Mouse (Mus musculus): ENCODE results near the gene 2210408I21Rik.

The 2210408I21Rik gene

DNA sequence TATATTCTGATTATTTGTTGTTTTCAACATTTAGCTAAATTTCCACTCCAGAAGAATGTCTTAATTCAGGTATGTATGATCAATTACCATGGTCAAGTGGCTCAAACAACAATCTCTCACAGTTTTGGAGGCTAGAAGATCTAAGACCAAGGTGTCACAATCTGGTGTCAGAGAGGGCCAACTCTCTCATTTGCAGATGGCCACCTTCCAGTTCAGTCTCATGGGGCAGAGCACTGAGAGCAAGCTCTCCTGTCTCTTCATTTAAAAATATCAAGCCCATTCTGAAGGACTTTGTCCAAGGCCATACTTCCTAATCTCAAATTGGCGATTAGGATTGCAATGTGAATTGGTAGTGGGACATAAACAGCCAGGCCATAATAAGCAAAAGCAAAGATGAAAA lies 378.7 kb downstream of the 2210408I21Rik start:
- DNase-seq, result no peak

DNA sequence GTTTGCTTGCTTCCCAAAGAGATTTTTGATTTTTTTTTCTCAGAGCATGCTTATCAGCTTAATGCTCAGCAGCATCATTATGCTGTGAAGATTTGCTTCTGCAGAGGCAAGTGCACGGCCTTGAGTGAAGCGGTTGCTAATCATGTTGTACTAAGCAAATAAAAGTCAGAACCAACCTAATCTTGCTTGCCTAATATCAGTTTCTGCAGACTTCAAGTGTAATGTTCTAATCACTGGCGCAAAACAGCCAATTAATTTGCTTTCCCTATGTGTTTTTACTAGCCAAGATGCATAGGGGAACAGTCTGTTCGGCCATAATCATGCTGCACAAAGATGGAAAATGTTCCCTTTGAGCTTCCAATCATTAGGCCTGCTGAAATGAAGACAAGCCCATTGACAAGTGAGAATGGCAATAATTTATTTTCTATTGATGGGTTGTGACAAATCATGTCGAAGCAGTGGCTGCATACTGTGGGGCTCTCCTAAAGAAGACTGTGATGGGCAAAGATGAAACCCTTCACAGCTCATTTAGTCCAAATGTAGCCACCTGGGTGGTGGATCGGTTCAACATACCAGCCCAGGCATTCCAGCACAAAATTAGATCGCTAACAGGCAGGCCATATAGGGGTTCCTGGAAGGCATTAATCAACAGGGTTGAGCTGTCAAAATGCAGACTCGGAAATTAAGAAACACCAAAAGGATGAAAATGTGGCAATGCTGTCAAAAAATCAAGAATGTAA lies 393.8 kb downstream of the 2210408I21Rik start:
- no peak for DNase-seq

- DNase-seq, result no peak
These were observed 394.4 kb downstream of the 2210408I21Rik start for GRCm38 (mm10) chr13:77529760-77530159.

GRCm38 (mm10) chr13:77537466-77537865 lies 402.1 kb downstream of the 2210408I21Rik start:
- DNase-seq, result no peak

GRCm38 (mm10) chr13:77547486-77548385 lies 412.4 kb downstream of the 2210408I21Rik start:
- no peak for DNase-seq

GRCm38 (mm10) chr13:77548386-77548695 lies 413.0 kb downstream of the 2210408I21Rik start:
- DNase-seq, result no peak

DNA sequence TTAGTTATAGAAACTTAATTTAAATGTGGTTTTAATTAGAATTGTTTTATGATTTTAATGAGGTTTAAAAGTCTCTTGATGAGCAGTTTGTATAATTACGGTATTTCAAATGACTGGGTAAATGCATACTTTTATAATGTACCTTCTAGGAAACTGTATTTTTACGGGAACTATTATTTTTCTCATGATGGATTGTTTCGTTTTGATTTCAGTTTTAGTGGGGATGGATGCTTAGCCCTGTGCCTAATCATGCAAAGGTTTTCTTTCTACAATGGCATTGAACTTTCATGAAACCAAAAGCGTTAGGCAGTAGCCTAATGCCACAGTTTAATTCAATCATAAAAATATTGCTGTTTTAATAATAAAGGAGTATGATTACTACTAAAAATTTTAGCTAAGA lies 413.4 kb downstream of the 2210408I21Rik start:
- no peak for DNase-seq

DNA sequence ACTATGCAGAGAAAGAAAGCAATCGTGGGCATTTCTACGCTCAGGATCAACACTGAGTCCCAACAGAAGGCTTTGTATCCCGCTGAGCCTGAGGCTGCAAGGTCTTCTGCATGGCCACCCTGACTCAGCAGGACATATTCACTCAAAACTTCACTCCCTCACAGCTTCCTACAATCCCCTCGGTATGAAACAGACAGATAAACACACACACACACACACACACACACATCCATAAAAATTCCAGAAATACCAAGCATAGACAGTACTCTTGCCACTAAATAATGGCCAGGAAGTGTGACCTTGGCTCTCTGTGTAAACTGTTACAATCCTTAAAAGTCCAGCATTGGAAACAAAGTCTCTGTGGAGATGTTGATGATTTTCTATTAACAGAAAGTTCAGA lies 458.7 kb downstream of the 2210408I21Rik start:
- DNase-seq, result no peak

DNA sequence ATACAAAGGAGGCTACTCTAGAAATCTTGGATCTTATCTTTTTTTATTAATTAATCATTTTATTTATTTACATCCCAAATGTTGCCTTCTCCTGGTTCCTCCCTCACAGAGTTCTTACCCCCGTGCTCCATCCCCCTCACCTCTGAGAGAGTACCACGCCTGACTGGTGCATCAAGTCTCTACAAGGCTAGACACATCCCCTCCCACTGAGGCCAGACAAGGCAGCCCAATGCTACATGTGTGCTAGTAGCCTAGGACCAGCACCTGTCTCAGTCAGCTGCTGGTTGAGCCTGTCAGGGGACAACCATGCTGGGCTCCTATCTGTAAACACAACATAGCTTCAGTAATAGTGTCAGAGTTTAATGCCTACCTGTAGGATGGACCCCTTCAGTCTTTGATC lies 480.0 kb downstream of the 2210408I21Rik start:
- DNase-seq, result no peak
